Mouse (Mus musculus) liver, adult 2 months (tissue): ENCODE data around the gene Selenof. TPM values are rescaled to one million over a fixed set of nuclear protein-coding genes. Genes with fewer than 3 reads are reported as not detected.

Experiments used
- DNase-seq: peaks from one replicate; pipeline ENCODE4 v3.0.0-alpha.2; 2011; ENCODE audit warnings: low read depth, low spot score; ENCODE audit errors: extremely low read depth
- H3K27ac ChIP-seq: fragments of 200-500 bp; replicated peaks from 2 replicates; pipeline ENCODE4 v1.5.1; 2012; ENCODE audit warnings: low read depth, mild to moderate bottlenecking, control low read depth, inconsistent platforms, low read length; ENCODE audit not compliant: insufficient read depth
- H3K27me3 ChIP-seq: fragments of 200-500 bp; 2 replicates; pipeline ENCODE4 v1.6.1; 2012; ENCODE audit warnings: mild to moderate bottlenecking, moderate library complexity, low read length, inconsistent platforms; ENCODE audit not compliant: control insufficient read depth, insufficient read depth
- H3K36me3 ChIP-seq: fragments of 200-500 bp; 2 replicates; pipeline ENCODE4 v1.6.1; 2012; ENCODE audit warnings: low read length, inconsistent platforms; ENCODE audit not compliant: control insufficient read depth, insufficient read depth
- H3K4me1 ChIP-seq: fragments of 200-500 bp; 2 replicates; pipeline ENCODE4 v1.6.1; 2011; ENCODE audit warnings: low read length; ENCODE audit not compliant: control insufficient read depth, insufficient read depth
- H3K4me3 ChIP-seq: fragments of 200-500 bp; 2 replicates; pipeline ENCODE4 v1.5.1; 2011; ENCODE audit warnings: low read depth, mild to moderate bottlenecking, control low read depth, low read length, moderate library complexity; ENCODE audit not compliant: insufficient read depth
- H3K79me2 ChIP-seq: fragments of 200-500 bp; 2 replicates; pipeline ENCODE4 v1.6.1; 2012; ENCODE audit warnings: inconsistent platforms, mild to moderate bottlenecking, low read length, moderate library complexity; ENCODE audit not compliant: control insufficient read depth, insufficient read depth
- H3K9ac ChIP-seq: fragments of 200-500 bp; 2 replicates; pipeline ENCODE4 v1.6.1; 2012; ENCODE audit warnings: low read depth, mild to moderate bottlenecking, control low read depth, inconsistent platforms, low read length
- CTCF ChIP-seq: fragments of 200-500 bp; IDR thresholded peaks from 2 replicates; pipeline ENCODE4 v1.5.1; 2011; ENCODE audit warnings: low read depth, low read length, control low read depth
- POLR2A ChIP-seq: fragments of 200-500 bp; IDR thresholded peaks from 2 replicates; pipeline ENCODE4 v1.6.1; 2011; ENCODE audit warnings: low read length, control low read depth; ENCODE audit not compliant: insufficient read depth; ENCODE audit errors: extremely low read depth
- WGBS: fragments of 180-500 bp; shearing (Covaris S2); methylation state at CpG from one replicate; pipeline ENCODE4 v1.1.7; 2018; 5-methylcytosine and 5-hydroxymethylcytosine counted together
- polyA plus RNA-seq: library from polyadenylated mRNA; depleted of rRNA; stranded (reverse); fragments of >200 nt; gene quantifications from 2 replicates; pipeline ENCODE4 v1.2.3, GENCODE M21; 2012
- total RNA-seq: library from RNA; depleted of rRNA; stranded (reverse); fragments of >200 nt; gene quantifications from 2 replicates; pipeline ENCODE4 v1.2.3, GENCODE M21; 2014

Selenof gene
- total and polyA plus RNA-seq, 2 experiments, result 176 to 385 TPM

- DNase-seq, result no peak
- H3K4me3 ChIP-seq, result no peak overlapping the region
- TF ChIP-seq CTCF (no peak), POLR2A (no peak)
- WGBS, result 89% methylated on average over 9 of the region's 9 CpGs
- H3K27me3 ChIP-seq, result no peaks in the 10 kb centered on the region
- H3K79me2 ChIP-seq, result no peaks in the 10 kb centered on the region
- H3K4me1 ChIP-seq, result peaks cover 7% of the 10 kb centered on the region
- no peak overlapping the region for H3K27ac ChIP-seq
- H3K36me3 ChIP-seq, result no peaks in the 10 kb centered on the region
- H3K9ac ChIP-seq, result no peak overlapping the region
Observed at GRCm38 (mm10) chr3:144615459-144615858, 45.4 kb downstream of the Selenof start.

GRCm38 (mm10) chr3:144616654-144617425 lies 46.7 kb downstream of the Selenof start:
- Histone ChIP-seq H3K36me3 (no peaks in the 10 kb centered on the region), H3K27ac (no peak overlapping the region), H3K79me2 (no peaks in the 10 kb centered on the region), H3K9ac (no peak overlapping the region), H3K4me1 (peaks cover 4% of the 10 kb centered on the region), H3K27me3 (no peaks in the 10 kb centered on the region), H3K4me3 (no peak overlapping the region)
- whole genome bisulfite sequencing, result 67% methylated on average over 8 of the region's 8 CpGs
- peak; percentile 58 for DNase-seq
- TF ChIP-seq CTCF (peak; percentile 87), POLR2A (no peak)

- Histone ChIP-seq H3K4me3 (no peak overlapping the region), H3K36me3 (no peaks in the 10 kb centered on the region), H3K27ac (no peak overlapping the region), H3K27me3 (no peaks in the 10 kb centered on the region), H3K9ac (no peak overlapping the region), H3K4me1 (no peaks in the 10 kb centered on the region; the same call in 1 of the 2 replicates), H3K79me2 (no peaks in the 10 kb centered on the region)
- 68% methylated on average over 10 of the region's 10 CpGs for WGBS
- TF ChIP-seq POLR2A (no peak), CTCF (no peak)
- peak; percentile 18 for DNase-seq
Observed at GRCm38 (mm10) chr3:144617633-144618180, 47.6 kb downstream of the Selenof start.

GRCm38 (mm10) chr3:144622930-144623612 lies 53.0 kb downstream of the Selenof start:
- H3K27ac ChIP-seq, result no peak overlapping the region
- no peaks in the 10 kb centered on the region for H3K4me1 ChIP-seq
- H3K27me3 ChIP-seq, result no peaks in the 10 kb centered on the region
- H3K79me2 ChIP-seq, result no peaks in the 10 kb centered on the region
- 94% methylated on average over 13 of the region's 13 CpGs for WGBS
- no peak for DNase-seq
- H3K36me3 ChIP-seq, result no peaks in the 10 kb centered on the region
- TF ChIP-seq POLR2A (no peak), CTCF (no peak)
- no peak overlapping the region for H3K9ac ChIP-seq
- no peak overlapping the region for H3K4me3 ChIP-seq

- H3K9ac ChIP-seq, result no peak overlapping the region
- TF ChIP-seq POLR2A, result no peak
- no peaks in the 10 kb centered on the region for H3K36me3 ChIP-seq
- WGBS, result 45% methylated on average over 5 of the region's 5 CpGs
- H3K27me3 ChIP-seq, result no peaks in the 10 kb centered on the region
- no peak overlapping the region for H3K27ac ChIP-seq
- H3K4me1 ChIP-seq, result no peaks in the 10 kb centered on the region
- DNase-seq, result no peak
- no peak overlapping the region for H3K4me3 ChIP-seq
- H3K79me2 ChIP-seq, result no peaks in the 10 kb centered on the region
Observed at GRCm38 (mm10) chr3:144625691-144626090, 55.6 kb downstream of the Selenof start.
